Mouse (Mus musculus): Measurements from ENCODE around the gene Neto2. TPM values are rescaled to one million over a fixed set of nuclear protein-coding genes. Genes with fewer than 3 reads are reported as not detected.

Gene Neto2
- total RNA-seq, 2 experiments from 2014 or later, result 174 to 186 TPM

DNA sequence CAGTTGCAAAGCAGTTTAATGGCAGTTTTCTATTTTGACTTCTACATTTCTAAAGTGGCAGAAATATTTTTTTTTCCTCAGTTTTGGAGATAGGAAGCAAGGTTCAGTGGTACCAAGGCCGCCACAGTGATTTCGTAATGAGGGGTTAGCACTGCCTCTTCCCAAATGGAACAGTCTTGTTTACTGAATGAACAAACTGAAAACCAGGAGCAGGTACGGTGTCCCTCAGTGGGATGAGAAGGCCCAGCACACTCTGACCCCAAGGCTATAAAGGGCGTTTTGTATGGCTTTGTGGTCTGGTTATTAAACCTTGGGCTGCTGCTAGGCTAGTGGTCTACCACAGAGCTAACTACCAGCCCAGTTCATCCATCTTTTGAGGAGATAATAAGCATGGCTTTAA lies 96.5 kb downstream of the Neto2 start:
- intact Hi-C loops (cut with DNase I), result no loop called here
- no peak for DNase-seq

- intact Hi-C loops (cut with DNase I), result loop anchor here (1.0 kb wide), 1 partner anchor 982 kb away; no protein-coding TSS in a partner anchor
- DNase-seq, result peak; percentile 62
These were observed 97.4 kb downstream of the Neto2 start for GRCm38 (mm10) chr8:85603203-85603895.

GRCm38 (mm10) chr8:85602737-85603136 lies 98.0 kb downstream of the Neto2 start:
- intact Hi-C loops (cut with DNase I), result loop anchor here (1.0 kb wide), 1 partner anchor 983 kb away; no protein-coding TSS in a partner anchor

GRCm38 (mm10) chr8:85601741-85602140 lies 99.0 kb downstream of the Neto2 start:
- intact Hi-C loops (cut with DNase I), result no loop called here
- DNase-seq, result no peak

More at GRCm38 (mm10) chr8:85602737-85603136, 98.0 kb downstream of the Neto2 start:
- DNase-seq, result no peak

- intact Hi-C loops (cut with DNase I), result no loop called here
- DNase-seq, result no peak
These were observed 103.1 kb downstream of the Neto2 start for GRCm38 (mm10) chr8:85597413-85598191.

GRCm38 (mm10) chr8:85595391-85595790 lies 105.3 kb downstream of the Neto2 start:
- intact Hi-C loops (cut with DNase I), result no loop called here
- peak; percentile 19 for DNase-seq

GRCm38 (mm10) chr8:85594983-85595382 lies 105.7 kb downstream of the Neto2 start:
- intact Hi-C loops (cut with DNase I), result no loop called here
- no peak for DNase-seq

GRCm38 (mm10) chr8:85593324-85593723 lies 107.4 kb downstream of the Neto2 start:
- DNase-seq, result no peak
- intact Hi-C loops (cut with DNase I), result no loop called here

GRCm38 (mm10) chr8:85591532-85591931 lies 109.2 kb downstream of the Neto2 start:
- intact Hi-C loops (cut with DNase I), result no loop called here
- no peak for DNase-seq

GRCm38 (mm10) chr8:85590258-85590657 lies 110.5 kb downstream of the Neto2 start:
- intact Hi-C loops (cut with DNase I), result no loop called here
- DNase-seq, result no peak

DNA sequence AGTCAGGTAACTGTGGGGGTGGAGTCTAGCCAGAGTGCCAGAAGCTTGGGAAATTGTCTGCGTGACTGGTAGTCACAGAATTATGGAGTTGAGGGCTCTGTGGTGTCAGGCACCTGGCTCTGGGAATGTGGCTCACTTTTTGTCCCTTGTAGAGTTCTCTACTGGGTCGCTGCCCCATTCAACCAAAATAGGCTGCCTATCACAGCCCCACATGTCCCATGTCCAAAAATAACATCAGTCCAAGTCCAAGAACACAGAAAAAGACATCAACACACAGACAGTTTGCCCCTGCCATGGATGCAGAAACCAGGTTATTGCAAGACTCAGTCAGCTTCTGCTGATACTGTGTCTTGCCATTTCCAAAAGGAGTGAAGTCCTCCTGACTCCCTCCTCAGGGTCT lies 112.1 kb downstream of the Neto2 start:
- no peak for DNase-seq
- intact Hi-C loops (cut with DNase I), result no loop called here

Small RNA genes lying within 50 kb of the gene (microRNA-seq; reads per million reads assigned to microRNA genes)
- not detected for gene Mir8109

Other genes starting within 250 kb of the Neto2 start
- 10 to 100 TPM; 40.0 to 40.9 TPM for gene Gpt2, start 208.3 kb downstream of the Neto2 start, total RNA-seq (2021)
- gene Dnaja2, start 145.6 kb downstream of the Neto2 start, total RNA-seq (2021), result 100 to 1,000 TPM; 158 to 169 TPM
- 100 to 1,000 TPM; 168 to 178 TPM for gene Itfg1, start 140.0 kb upstream of the Neto2 start, total RNA-seq (2021)
- 10 to 100 TPM; 22.3 TPM for gene Phkb, start 140.0 kb upstream of the Neto2 start, total RNA-seq (2021)